Mouse (Mus musculus): ENCODE results near the gene Nagpa. TPM values are rescaled to one million over a fixed set of nuclear protein-coding genes. Genes with fewer than 3 reads are reported as not detected.

Gene Nagpa
- total and polyA plus RNA-seq, 3 experiments: 34.0 to 60.5 TPM; not detected in 1

DNA sequence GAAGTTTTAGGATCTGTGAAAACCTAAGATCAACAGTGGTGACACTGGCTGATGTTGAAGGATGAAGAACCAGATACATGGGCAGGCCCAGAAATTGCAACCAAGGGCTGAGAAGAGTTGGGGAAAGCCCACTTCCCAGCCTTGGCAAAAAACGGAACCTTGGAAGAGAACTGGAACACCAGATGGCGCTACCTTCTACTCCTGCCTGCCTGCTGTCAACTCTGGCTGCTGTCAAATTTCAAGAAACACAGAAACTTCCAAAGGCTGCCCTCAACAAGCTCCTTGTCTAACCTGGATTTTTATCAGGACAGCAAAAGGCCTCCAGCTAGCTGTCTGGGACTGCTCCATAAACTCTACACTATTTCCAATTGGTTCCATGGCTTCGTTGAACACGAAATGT, 1.1 kb downstream of the Nagpa start:
- Histone ChIP-seq H3K4me3 (ENCODE audit: control insufficient read depth in 1 of 2, insufficient read depth in 1 of 2, low read depth in 2 of 2, low read length in 2 of 2) (peak overlapping the region; percentile 76 to 91), H3K4me1 (ENCODE audit: control insufficient read depth in 1 of 2, insufficient read depth in 2 of 2, low read length in 2 of 2) (peaks cover 0 to 4% of the 10 kb centered on the region in 2 experiments; a peak in 1 of 4 replicates), H3K9me3 (replicated peaks; ENCODE audit: insufficient read depth, low read length) (no peaks in the 10 kb centered on the region), H3K79me2 (ENCODE audit: control insufficient read depth, insufficient read depth, low read length, poor library complexity) (peaks cover 3% of the 10 kb centered on the region; the same call in 1 of the 2 replicates), H3K9ac (ENCODE audit: control insufficient read depth, low read depth, low read length, poor library complexity, severe bottlenecking) (peak overlapping the region; percentile 88), H3K27me3 (ENCODE audit: control insufficient read depth in 1 of 2, insufficient read depth in 2 of 2, low read length in 2 of 2) (no peaks in the 10 kb centered on the region), H3K36me3 (ENCODE audit: control insufficient read depth in 1 of 2, insufficient read depth in 2 of 2, low read length in 2 of 2) (peaks cover 0 to 3% of the 10 kb centered on the region in 2 experiments; a peak in 1 of 4 replicates), H3K27ac (ENCODE audit: control insufficient read depth, low read depth, low read length) (peak overlapping the region; percentile 40)
- DNase-seq (ENCODE audit: low read depth, low spot score): peak; percentile 80
- TF ChIP-seq POLR2A (IDR thresholded peaks at IDR 0.05; ENCODE audit: control insufficient read depth in 1 of 2, insufficient read depth in 1 of 2, low read depth in 1 of 2, low read length in 2 of 2, poor library complexity in 1 of 2): no peak
- no peak for TF ChIP-seq TCF12 (IDR thresholded peaks at IDR 0.05; ENCODE audit: low read depth, low read length)
- no peak for TF ChIP-seq ZKSCAN1 (IDR thresholded peaks at IDR 0.05; ENCODE audit: low read depth, low read length)
- TF ChIP-seq JUND (IDR thresholded peaks at IDR 0.05; ENCODE audit: low read depth, low read length): no peak
- peak; percentile 71 for TF ChIP-seq RAD21 (IDR thresholded peaks at IDR 0.05; ENCODE audit: low read depth, low read length)
- TF ChIP-seq ELF1 (IDR thresholded peaks at IDR 0.05; ENCODE audit: low read depth, low read length): no peak
- peak; percentile 86 for TF ChIP-seq SMC3 (IDR thresholded peaks at IDR 0.05; ENCODE audit: low read depth, low read length)
- no peak for TF ChIP-seq ZMIZ1 (IDR thresholded peaks at IDR 0.05; ENCODE audit: low read depth, low read length)
- peak; percentile 60 to 81 (median 72) for TF ChIP-seq CTCF (IDR thresholded peaks at IDR 0.05 in 2 of 3, conservative IDR thresholded peaks at IDR 0.05 in 1 of 3; ENCODE audit: control insufficient read depth in 1 of 3, insufficient read depth in 1 of 3, low read depth in 2 of 3, low read length in 3 of 3, poor library complexity in 1 of 3, severe bottlenecking in 1 of 3)
- TF ChIP-seq ZC3H11A (IDR thresholded peaks at IDR 0.05; ENCODE audit: low read depth, low read length): peak; percentile 69
- peak; percentile 87; the same call in 1 of the 2 replicates for TF ChIP-seq SIN3A (IDR thresholded peaks at IDR 0.05; ENCODE audit: low read length)
- TF ChIP-seq KAT2A (conservative IDR thresholded peaks at IDR 0.05; ENCODE audit: low read depth, low read length): no peak
- no peak for TF ChIP-seq ETS1 (IDR thresholded peaks at IDR 0.05; ENCODE audit: low read depth, low read length)
- no peak for TF ChIP-seq UBTF (IDR thresholded peaks at IDR 0.05; ENCODE audit: borderline replicate concordance, insufficient read depth, low read depth, low read length)
- TF ChIP-seq MXI1 (IDR thresholded peaks at IDR 0.05; ENCODE audit: low read depth, low read length): peak; percentile 48; the same call in 1 of the 2 replicates

DNA sequence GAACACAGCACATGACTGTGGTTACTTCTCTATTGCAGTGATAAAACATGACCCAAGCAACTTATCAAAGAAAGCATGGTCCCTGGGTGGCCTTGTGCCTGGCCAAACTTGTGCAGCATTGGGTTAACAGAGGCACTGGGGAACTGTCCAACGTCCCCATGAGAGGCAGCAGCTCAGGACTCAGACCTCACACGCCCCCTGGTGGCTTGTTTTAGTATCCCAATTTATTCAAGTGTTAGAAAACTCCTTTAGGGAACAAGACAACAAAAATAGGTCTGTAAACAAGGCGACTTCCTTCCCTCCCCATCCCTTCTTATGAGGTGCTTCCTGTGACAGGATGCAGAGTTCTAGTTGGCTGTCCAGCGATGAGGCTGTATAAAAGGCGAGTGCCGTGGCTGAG, 8.7 kb downstream of the Nagpa start:
- no peak overlapping the region for H3K4me3 ChIP-seq (ENCODE audit: control insufficient read depth in 1 of 2, insufficient read depth in 1 of 2, low read depth in 2 of 2, low read length in 2 of 2)

More for the DNA sequence above, 8.7 kb downstream of the Nagpa start:
- DNase-seq (ENCODE audit: low read depth, low spot score): peak; percentile 80
- no peak for TF ChIP-seq MEF2A (IDR thresholded peaks at IDR 0.05; ENCODE audit: extremely low read depth, insufficient replicate concordance, low read depth, low read length, poor library complexity, severe bottlenecking)
- peak; percentile 56 for TF ChIP-seq RAD21 (IDR thresholded peaks at IDR 0.05; ENCODE audit: low read depth, low read length)
- TF ChIP-seq JUND (IDR thresholded peaks at IDR 0.05; ENCODE audit: low read depth, low read length): no peak
- TF ChIP-seq SMC3 (IDR thresholded peaks at IDR 0.05; ENCODE audit: low read depth, low read length): peak; percentile 55
- no peak for TF ChIP-seq UBTF (IDR thresholded peaks at IDR 0.05; ENCODE audit: borderline replicate concordance, insufficient read depth, low read depth, low read length)
- TF ChIP-seq ETS1 (IDR thresholded peaks at IDR 0.05; ENCODE audit: low read depth, low read length): no peak
- peak; percentile 74 to 80 (median 79) for TF ChIP-seq CTCF (IDR thresholded peaks at IDR 0.05 in 2 of 3, conservative IDR thresholded peaks at IDR 0.05 in 1 of 3; ENCODE audit: control insufficient read depth in 1 of 3, insufficient read depth in 1 of 3, low read depth in 2 of 3, low read length in 3 of 3, poor library complexity in 1 of 3, severe bottlenecking in 1 of 3)
- no peak for TF ChIP-seq TCF12 (IDR thresholded peaks at IDR 0.05; ENCODE audit: low read depth, low read length)
- TF ChIP-seq MAFK (IDR thresholded peaks at IDR 0.05; ENCODE audit: borderline replicate concordance, low read depth, low read length): no peak
- no peak for TF ChIP-seq MXI1 (IDR thresholded peaks at IDR 0.05; ENCODE audit: low read depth, low read length)
- no peak for TF ChIP-seq CHD1 (IDR thresholded peaks at IDR 0.05; ENCODE audit: low read depth, low read length)
- no peak for TF ChIP-seq USF2 (IDR thresholded peaks at IDR 0.05; ENCODE audit: borderline replicate concordance in 1 of 2, insufficient read depth in 1 of 2, low read depth in 1 of 2, low read length in 2 of 2)
- no peak for TF ChIP-seq CHD2 (IDR thresholded peaks at IDR 0.05; ENCODE audit: low read length)
- no peak for TF ChIP-seq HCFC1 (IDR thresholded peaks at IDR 0.05; ENCODE audit: low read depth, low read length)
- TF ChIP-seq ZC3H11A (IDR thresholded peaks at IDR 0.05; ENCODE audit: low read depth, low read length): no peak
- no peak for TF ChIP-seq RCOR1 (IDR thresholded peaks at IDR 0.05; ENCODE audit: low read depth, low read length)
- no peak for TF ChIP-seq ZKSCAN1 (IDR thresholded peaks at IDR 0.05; ENCODE audit: low read depth, low read length)
- TF ChIP-seq ZNF384 (IDR thresholded peaks at IDR 0.05; ENCODE audit: low read depth, low read length): no peak
- no peak for TF ChIP-seq EP300 (IDR thresholded peaks at IDR 0.05; ENCODE audit: low read depth in 1 of 2, low read length in 2 of 2)
- TF ChIP-seq MAX (IDR thresholded peaks at IDR 0.05; ENCODE audit: low read length): no peak
- TF ChIP-seq ZMIZ1 (IDR thresholded peaks at IDR 0.05; ENCODE audit: low read depth, low read length): no peak
- TF ChIP-seq MYB (IDR thresholded peaks at IDR 0.05; ENCODE audit: low read depth, low read length): no peak
- no peak for TF ChIP-seq GABPA (IDR thresholded peaks at IDR 0.05; ENCODE audit: low read depth, low read length)
- no peak for TF ChIP-seq TBP (IDR thresholded peaks at IDR 0.05; ENCODE audit: low read depth, low read length)
- TF ChIP-seq NELFE (IDR thresholded peaks at IDR 0.05; ENCODE audit: low read depth, low read length): no peak
- Histone ChIP-seq H3K27me3 (ENCODE audit: control insufficient read depth in 1 of 2, insufficient read depth in 2 of 2, low read length in 2 of 2) (no peaks in the 10 kb centered on the region), H3K4me1 (ENCODE audit: control insufficient read depth in 1 of 2, insufficient read depth in 2 of 2, low read length in 2 of 2) (no peaks in the 10 kb centered on the region), H3K9ac (ENCODE audit: control insufficient read depth, low read depth, low read length, poor library complexity, severe bottlenecking) (no peak overlapping the region), H3K79me2 (ENCODE audit: control insufficient read depth, insufficient read depth, low read length, poor library complexity) (no peaks in the 10 kb centered on the region), H3K36me3 (ENCODE audit: control insufficient read depth in 1 of 2, insufficient read depth in 2 of 2, low read length in 2 of 2) (no peaks in the 10 kb centered on the region), H3K27ac (ENCODE audit: control insufficient read depth, low read depth, low read length) (no peak overlapping the region), H3K9me3 (replicated peaks; ENCODE audit: insufficient read depth, low read length) (no peaks in the 10 kb centered on the region)
